Mouse (Mus musculus) cerebellum, adult 18-20 months (tissue): ENCODE data around the gene Slc46a1.
A peak's percentile ranks its signal among the peaks of the same experiment; 100 is the strongest.

Experiments used
- DNase-seq, 2 experiments: peaks; one replicate each; pipeline ENCODE4 v3.0.0; 2021

Gene Slc46a1

DNA sequence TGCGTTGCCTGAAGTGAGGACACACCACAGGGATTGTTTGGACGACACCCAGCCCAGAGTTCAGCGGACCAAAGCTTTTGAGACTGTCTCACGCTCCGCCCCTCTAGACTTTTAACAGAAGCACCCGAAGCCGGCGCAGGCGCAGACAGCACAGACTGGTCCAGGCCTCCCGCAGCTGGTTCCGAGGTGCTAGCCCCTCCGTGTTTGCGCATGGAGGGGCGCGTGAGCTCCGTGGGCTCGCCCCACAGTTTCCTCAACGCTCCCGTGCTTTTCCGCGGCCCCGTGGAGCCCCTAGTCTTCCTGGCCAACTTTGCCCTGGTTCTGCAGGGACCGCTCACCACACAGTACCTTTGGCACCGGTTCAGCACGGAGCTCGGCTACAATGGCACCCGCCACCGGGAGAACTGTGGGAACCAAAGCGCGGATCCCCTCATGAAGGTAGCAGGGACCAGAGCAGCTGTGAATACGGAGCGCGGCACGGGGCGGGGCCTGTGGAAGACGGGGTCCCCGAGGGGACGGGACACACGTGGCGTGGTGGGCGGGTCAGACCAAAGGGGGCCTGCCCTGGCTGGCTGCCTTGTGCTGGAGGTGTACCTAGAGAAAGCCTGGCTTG lies at the start of gene Slc46a1:
Gene Slc46a1 (plus strand): TSS at position 130 of the 613 bp plus-strand sequence.
- peak; percentile 60 to 66 for DNase-seq

DNA sequence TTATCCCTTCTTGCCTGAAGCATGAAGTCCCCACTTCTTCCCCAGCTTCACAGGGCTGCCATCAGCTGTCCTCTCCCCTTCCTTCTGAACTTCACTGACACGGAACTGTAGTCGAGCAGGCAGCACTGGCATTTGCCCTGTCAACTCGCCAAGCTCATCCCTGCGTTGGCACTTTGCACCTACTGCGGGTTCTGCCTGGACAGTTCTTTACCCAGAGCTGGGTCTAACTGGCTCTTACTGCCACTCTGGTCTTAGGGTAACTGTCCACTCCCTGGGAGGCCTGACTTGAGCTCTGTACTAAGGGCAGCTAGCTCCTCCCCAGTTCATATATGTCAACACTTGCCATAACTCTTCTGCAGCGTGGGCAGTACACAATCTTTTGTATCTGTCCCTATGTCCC lies 48.6 kb upstream of the Slc46a1 start:
- DNase-seq: no peak

- no peak for DNase-seq
These were observed 45.1 kb upstream of the Slc46a1 start for GRCm38 (mm10) chr11:78420263-78420889.

- DNase-seq: no peak
These were observed 44.1 kb upstream of the Slc46a1 start for GRCm38 (mm10) chr11:78421201-78422009.

DNA sequence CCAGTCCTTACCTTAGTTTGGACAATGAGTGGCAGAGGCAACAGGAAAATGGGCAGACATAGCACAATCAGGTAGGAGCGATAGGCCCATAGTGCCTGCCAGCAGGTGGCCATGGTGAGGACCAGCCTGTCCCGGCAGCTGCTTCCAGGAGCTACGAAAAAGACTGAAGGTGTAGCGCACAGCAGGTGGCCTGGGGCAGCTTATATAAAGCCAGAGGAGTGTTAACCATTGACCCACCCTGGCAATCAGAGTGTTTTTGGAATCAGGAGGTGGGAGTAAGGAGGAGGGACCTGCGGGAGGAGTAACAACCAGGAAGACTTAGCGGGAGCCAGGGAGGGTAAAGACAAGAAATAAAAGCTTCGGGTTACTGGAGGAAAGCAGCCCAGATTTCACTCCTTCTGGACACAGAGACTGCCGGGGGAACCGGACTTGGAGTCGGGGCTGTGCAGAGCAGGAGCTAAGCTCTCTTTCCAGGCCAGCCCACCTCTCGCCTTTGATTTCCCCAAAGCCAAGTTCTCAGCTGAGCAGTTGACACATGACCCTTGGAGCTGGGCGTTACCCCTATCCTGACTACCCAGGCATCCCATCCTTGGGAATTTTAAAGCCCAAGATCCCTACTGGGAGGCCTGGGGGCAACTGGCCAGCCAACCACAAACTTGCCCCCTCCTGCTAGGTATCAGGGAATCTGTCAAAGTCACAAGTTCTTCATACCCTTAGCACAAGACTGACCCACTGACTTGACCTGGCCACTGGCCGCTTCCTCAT lies 43.3 kb upstream of the Slc46a1 start, which contains the start of gene Slc13a2:
Gene Slc13a2 (minus strand): TSS at position 163 of the 765 bp plus-strand sequence.
- DNase-seq: no peak

- DNase-seq: no peak
These were observed 41.1 kb upstream of the Slc46a1 start for GRCm38 (mm10) chr11:78424352-78424751.

DNA sequence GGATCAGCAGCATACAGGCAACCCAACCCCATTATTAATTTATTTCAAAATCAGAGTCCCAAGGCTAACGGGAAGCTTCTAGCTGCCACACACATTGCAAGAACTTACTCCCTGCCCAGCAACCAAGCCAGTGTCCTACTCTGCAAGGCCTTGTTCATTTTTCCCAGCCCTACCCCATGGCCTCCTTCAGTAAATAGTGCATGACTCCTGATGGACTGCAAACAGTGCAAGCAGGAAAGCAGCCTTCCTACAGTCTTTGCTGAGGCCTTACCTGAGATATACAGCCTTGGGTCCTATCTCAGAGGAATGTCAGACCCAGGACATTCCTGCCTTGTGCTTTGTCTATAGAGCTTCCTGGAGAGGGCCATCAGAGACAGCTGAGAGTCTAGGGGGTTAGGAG lies 39.9 kb upstream of the Slc46a1 start:
- DNase-seq: no peak

- DNase-seq: no peak
These were observed 37.8 kb upstream of the Slc46a1 start for GRCm38 (mm10) chr11:78427655-78428054.

DNA sequence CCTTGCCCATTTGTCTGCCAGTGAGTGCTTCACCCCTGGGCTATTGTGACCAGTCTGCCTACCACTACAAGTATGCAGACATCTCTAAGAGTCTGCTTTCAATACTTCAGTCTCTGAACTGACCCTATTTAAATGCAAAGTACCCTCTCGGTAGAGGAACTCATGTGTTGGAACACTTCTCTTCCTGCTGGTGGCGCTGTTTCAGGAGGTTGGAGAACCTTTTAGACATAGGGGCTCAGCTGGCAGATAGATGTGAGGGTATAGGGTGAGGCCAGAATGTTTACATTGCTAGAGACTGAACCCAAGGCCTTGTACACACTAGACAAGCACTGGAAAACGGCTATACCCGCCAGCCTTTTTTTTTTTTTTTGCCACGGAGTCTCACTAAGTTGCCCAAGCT lies 37.2 kb upstream of the Slc46a1 start:
- DNase-seq: no peak

- no peak for DNase-seq
These were observed 35.2 kb upstream of the Slc46a1 start for GRCm38 (mm10) chr11:78430195-78430878.

DNA sequence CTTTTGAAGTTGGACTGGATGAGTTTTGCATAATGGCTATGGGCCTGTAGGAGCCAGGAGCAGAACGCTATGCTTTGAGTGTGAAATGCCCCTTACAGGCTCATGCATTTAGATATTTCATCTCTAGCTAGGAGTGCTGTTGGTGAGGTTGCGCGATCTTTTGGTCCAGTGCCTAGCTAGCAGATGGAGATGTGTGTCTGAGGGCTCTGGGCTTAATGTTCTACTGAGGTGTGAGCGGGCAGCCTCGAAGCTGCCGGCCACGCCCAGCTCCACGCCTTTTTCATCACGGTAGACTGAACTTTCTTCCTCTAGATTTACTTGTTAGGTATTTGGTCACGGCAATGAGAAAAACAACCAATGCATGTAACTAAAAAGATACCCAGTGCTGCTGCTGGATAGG lies 34.3 kb upstream of the Slc46a1 start:
- peak in 1 of 2 experiments; percentile 19 for DNase-seq

- DNase-seq: no peak
These were observed 31.4 kb upstream of the Slc46a1 start for GRCm38 (mm10) chr11:78434052-78434451.

DNA sequence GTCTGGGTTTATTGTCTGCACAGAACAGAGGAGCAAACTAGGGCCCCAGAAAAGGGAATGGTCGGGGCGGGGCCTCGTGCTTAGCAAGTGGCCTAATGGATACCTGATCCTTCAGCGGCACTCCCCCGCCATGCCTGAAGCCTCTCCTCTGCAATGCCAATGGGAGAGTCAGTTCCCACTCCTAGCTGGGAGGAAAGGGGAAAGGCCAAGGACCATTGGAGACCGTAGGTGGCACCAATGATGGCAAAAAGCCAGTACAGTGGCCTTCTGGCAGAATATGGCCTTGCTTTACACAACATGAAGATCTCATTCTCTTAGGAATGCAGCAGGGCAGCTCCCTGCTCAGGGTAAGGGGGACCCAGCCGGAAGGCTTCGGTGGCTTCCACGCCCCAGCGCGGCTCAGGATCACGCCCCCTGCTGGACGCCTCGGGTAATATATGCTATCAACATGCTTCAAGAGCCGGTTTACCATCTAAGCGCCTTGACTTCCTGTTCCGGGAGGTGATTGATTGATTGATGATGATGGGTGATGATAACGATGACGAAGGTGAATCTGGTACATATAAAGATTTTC lies 29.6 kb upstream of the Slc46a1 start:
- DNase-seq: peak in 1 of 2 experiments; percentile 13

GRCm38 (mm10) chr11:78437182-78437581 lies 28.3 kb upstream of the Slc46a1 start:
- DNase-seq: no peak

GRCm38 (mm10) chr11:78438399-78438930 lies 27.0 kb upstream of the Slc46a1 start:
- no peak for DNase-seq

- DNase-seq: no peak
These were observed 22.4 kb upstream of the Slc46a1 start for GRCm38 (mm10) chr11:78443115-78443514.

GRCm38 (mm10) chr11:78447168-78447567 lies 18.3 kb upstream of the Slc46a1 start:
- no peak for DNase-seq

- no peak for DNase-seq
These were observed 17.3 kb upstream of the Slc46a1 start for GRCm38 (mm10) chr11:78448242-78448641.

- no peak for DNase-seq
These were observed 15.2 kb upstream of the Slc46a1 start for GRCm38 (mm10) chr11:78450337-78450736.

DNA sequence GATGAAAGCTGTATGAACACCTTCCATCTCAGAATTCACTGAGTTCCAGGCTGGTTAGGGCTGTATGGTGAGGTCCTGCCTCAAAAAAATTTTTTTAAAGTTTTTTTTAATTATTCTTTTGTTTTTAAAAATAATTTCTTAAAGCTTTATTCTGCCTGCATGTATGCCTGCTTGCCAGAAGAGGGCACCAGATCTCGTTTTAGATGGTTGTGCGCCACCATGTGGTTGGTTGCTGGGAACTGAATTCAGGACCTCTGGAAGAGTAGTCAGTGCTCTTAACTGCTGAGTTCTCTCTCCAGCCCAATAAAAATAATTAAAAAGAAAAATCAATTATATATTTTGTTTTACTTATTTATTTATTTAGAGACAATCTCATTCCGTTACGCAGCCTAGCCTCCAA lies 11.8 kb upstream of the Slc46a1 start:
- DNase-seq: peak; percentile 52 to 63

DNA sequence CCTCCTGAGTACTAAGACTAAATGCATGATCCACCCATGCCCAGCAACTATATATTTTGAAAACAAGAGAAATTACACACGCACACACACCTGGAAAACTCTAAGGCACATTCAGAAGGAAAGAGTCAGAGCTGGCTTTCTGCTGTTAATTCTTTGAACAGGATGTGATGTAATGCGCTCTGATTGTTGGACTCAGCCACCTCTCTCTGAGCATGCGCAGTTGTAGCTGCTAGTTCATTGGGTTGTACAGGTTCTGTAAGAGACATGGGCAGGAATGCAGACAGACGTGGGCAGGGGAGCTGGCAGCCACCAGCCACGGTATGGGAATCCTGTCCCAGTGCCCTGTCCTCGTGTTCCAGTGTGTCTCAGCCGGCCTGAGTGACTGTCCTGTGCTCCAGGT lies 11.2 kb upstream of the Slc46a1 start:
- no peak for DNase-seq

GRCm38 (mm10) chr11:78455308-78455707 lies 10.2 kb upstream of the Slc46a1 start:
- peak in 1 of 2 experiments; percentile 16 for DNase-seq
